Mouse (Mus musculus) E14TG2a.4 (cell line): ENCODE results near the gene Znrf1.

Source experiments
- CTCF ChIP-seq: conservative IDR thresholded peaks from 2 replicates; pipeline ENCODE4 v1.5.1; 2014; ENCODE audit warnings: low read length
- NANOG ChIP-seq: IDR thresholded peaks from 2 replicates; pipeline ENCODE4 v1.6.1; 2014; ENCODE audit warnings: borderline replicate concordance, low read length, mixed read lengths
- POU5F1 ChIP-seq: IDR thresholded peaks from 2 replicates; pipeline ENCODE4 v1.6.1; 2014; ENCODE audit warnings: low read length, borderline replicate concordance

GRCm38 (mm10) chr8:111561824-111562223, 25.9 kb downstream of the Znrf1 start:
- TF ChIP-seq CTCF: no peak
- TF ChIP-seq POU5F1: no peak
- no peak for TF ChIP-seq NANOG
